Mouse (Mus musculus) monocyte, adult 5-6 weeks (primary cell): ENCODE measurements around the gene Lmtk2. TPM values are rescaled to one million over a fixed set of nuclear protein-coding genes. Genes with fewer than 3 reads are reported as not detected.

Source experiments
- ATAC-seq: fragments of 153-309, 156-312 bp; replicated peaks from 2 replicates; pipeline ENCODE4 v1.8.0; 2017; ENCODE audit warnings: mild to moderate bottlenecking; ENCODE audit not compliant: low TSS enrichment, insufficient number of reproducible peaks, severe bottlenecking, poor library complexity, low FRiP score
- total RNA-seq: library from RNA; stranded (forward); fragments of 200-1000, 200-491, 200-594 nt; gene quantifications from 3 replicates; pipeline ENCODE4 v1.2.3, GENCODE M21; 2017

Gene Lmtk2
- total RNA-seq, 1 experiment from 2014 or later, result 12.8 TPM

DNA sequence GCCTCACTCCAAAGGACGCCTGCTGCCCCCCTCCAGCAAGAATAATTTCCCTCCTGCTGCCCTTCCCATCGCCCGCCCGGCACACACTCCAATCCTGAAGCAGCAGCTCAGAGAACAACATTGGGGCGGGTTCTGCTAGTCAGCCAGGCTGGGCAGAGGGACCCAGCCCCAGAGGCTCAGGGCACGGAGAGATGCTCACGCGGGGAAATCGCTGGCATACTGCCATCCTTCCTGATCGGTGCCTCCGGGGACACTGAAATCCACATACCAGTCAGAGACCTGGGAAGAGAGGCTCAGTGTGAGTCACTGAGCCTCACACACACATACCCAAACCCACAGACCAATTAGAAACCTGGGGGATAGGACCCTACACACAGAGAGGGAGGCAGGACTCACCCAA, 100.4 kb downstream of the Lmtk2 start:
- ATAC-seq, result no peak

- no peak for ATAC-seq
Observed at GRCm38 (mm10) chr5:144202430-144202829, 102.2 kb downstream of the Lmtk2 start.

DNA sequence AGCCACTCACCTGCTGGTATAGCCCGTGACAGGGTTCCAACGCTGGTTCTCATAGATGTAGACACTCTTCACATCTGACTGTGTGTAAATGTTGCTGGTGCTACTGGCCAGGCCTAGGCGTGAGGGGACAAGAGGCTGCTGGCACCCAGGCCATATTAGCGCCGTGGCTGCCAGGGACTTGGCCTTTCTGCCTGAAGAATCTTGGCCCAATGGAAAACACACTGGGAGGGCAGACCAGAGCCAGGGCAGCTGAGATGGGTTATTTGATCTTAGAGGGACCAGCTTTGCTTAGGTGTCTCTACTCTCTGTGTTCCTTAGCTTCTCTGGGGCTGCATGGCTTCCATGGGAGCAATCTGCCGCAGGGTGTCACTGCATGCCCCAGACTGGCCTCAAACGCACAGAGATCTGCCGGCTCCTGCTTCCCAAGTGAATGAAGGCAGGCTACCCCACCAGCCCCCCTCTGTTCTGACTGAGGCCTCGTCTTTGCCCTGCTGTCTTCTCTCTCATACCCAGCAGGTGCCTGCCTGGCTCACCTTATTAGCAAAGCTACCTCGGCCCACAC, 103.2 kb downstream of the Lmtk2 start:
- no peak for ATAC-seq

GRCm38 (mm10) chr5:144204303-144204702, 104.1 kb downstream of the Lmtk2 start:
- ATAC-seq, result no peak

- no peak for ATAC-seq
Observed at GRCm38 (mm10) chr5:144204911-144205310, 104.7 kb downstream of the Lmtk2 start.

- no peak for ATAC-seq
Observed at GRCm38 (mm10) chr5:144206069-144206468, 105.8 kb downstream of the Lmtk2 start.

- ATAC-seq, result no peak
Observed at GRCm38 (mm10) chr5:144207478-144207877, 107.2 kb downstream of the Lmtk2 start.

- ATAC-seq, result peak; percentile 47
Observed at GRCm38 (mm10) chr5:144214453-144214852, 114.2 kb downstream of the Lmtk2 start.

DNA sequence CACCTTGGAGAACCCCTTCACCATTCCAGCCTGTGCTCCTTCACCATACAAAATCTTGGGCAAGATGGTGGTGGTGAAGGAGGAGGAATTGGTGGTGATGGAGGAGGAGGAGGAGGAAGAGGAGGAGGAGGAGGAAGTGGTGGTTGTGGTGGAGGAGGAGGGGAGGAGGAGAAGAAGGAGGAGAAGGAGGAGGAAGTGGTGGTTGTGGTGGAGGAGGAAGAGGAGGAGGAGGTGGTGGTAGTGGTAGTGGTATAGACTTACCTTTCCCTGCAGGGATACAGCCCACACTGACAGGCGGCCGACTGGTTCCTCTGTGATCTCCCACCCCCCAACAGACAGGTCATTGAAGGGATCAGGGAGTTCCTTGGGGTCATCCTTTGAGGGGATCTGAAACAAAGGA, 115.8 kb downstream of the Lmtk2 start:
- no peak for ATAC-seq

DNA sequence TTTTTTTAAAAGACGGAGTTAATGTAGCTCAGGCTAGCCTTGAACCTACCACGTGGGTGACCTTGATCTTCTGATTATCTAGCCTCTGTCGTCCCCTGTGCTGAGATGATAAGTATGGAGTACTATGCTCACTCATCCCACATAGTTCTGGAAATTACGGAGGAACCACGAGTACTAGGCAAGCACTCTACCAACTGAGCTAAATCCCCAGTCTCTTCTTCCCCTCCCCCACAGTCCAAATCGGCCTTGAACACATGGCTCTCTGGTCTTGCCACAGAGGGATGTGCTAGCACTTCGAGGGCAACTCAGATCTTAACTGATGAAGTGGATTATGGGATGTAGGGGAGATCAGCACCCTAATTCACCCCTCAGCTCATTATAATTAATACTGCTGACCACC, 117.8 kb downstream of the Lmtk2 start:
- no peak for ATAC-seq

- ATAC-seq, result no peak
Observed at GRCm38 (mm10) chr5:144219306-144219705, 119.1 kb downstream of the Lmtk2 start.

DNA sequence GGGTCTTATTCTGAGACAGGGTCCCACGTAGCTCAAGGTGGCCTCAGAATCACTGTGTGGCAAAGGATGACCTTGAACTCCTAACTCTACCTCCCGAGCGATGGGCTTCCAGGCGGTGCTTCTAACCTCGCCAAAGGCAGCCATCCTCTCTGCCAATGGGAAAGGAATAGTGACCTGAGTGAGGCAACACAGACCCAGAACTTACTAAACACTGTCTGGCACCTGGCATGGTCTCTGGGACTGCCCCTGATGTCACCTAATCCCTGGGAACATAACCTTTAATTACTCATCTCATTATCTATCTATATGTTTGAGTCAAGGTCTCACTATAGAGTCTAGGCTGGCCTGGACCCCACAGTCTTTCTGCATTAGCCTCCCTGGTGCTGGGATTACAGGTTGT, 119.7 kb downstream of the Lmtk2 start:
- no peak for ATAC-seq

- peak; percentile 50 for ATAC-seq
Observed at GRCm38 (mm10) chr5:144221305-144221704, 121.1 kb downstream of the Lmtk2 start.

DNA sequence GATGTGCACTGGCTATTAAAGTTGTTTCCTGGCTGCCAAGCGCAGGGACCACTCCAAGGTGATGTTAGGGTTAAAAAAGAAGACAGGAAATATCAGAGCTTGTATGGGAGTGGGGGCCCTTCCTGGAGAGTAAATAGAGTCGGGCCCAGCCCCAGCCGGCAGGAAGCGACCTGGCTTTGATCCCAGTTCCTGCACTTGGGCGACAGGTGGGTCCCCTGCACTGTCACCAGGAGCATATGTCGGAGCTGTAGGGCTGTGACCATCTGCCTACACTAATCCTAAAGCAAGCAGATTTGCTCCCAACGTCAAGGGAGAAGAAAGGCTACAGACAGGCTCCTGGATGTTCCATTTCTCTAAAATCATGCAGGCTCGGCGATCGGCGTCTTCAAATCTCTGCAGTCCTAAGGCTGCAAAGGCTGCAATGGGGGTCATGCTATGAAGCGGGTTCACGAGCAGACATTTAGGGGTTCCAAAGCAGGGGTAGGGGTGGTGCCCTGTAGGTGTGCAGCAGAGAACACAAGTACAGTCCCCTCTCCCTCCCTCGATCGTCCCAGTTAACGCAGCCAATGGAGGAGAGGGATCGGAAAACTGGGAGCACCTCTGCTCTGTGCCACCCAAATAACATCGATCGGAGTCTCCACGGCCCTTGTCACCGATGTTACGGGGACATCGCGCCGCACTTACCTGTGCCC, 122.7 kb downstream of the Lmtk2 start:
- peak; percentile 1; the same call in 1 of the 2 replicates for ATAC-seq

GRCm38 (mm10) chr5:144223503-144223862, 123.2 kb downstream of the Lmtk2 start, which contains the start of gene Tecpr1:
Gene Tecpr1, minus strand, starts transcription at chr5:144223615.
- ATAC-seq, result peak; percentile 87

DNA sequence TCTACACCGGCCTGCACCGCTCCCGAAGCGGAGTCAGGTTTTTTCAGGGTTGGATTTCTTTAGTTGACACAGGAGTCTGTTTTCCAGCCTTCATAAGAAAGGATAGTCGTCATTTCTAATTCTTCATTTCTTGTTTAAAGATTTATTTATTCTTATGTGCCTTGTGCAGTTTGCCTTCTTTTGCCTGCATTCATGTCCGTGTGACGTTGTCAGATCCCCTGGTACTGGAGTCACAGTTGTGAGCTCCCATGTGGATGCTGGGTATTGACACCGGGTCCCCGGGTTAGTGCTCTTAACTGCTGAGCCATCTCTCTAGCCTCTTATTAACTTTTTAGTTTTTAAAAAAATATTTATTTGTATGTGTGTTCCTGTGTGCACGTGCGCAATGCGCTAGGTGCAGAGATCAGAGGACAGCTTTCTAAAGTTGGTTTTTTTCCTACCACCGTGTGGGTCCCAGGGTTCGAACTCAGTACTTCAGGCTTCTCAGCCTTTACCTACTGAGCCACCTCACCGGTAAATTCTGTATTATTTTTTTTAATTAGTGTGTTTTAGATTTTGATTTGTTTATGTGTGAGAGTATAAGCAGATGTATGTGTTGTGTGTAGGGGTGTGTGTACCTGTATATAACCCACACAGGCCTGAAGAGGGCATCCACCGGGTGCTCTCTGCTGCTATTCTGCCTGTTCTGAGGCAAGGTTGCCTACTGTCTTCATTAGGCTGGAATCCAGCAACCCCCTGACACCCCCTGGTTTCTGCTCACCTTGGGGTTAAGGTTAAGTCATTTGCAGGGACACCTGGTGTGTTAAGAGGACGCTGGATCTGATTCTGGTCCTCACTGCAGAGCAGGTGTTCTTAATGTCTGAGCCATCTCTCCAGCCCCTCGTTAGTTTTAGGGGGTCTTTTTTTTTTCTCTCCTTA, 123.9 kb downstream of the Lmtk2 start:
- no peak for ATAC-seq

DNA sequence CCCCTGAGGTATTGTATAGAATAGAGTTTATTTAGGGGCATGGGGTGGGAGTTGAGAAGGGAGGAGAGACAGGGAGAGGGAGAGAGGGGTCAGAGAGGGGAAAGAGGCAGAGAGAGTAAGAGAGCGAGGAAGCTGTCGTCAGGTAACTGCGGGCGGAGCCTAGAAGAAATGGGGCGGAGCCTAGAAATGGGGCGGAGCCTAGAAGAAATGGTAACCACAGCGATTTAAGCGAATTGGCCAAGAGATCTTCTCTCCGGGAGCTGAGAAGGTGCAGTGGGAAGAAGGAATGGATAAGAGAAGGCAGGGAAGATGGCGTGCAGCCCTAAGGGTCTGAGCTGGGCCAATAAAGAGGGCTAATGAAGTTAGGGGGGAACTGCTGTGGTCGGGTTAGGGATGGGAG, 126.0 kb downstream of the Lmtk2 start:
- ATAC-seq, result no peak

DNA sequence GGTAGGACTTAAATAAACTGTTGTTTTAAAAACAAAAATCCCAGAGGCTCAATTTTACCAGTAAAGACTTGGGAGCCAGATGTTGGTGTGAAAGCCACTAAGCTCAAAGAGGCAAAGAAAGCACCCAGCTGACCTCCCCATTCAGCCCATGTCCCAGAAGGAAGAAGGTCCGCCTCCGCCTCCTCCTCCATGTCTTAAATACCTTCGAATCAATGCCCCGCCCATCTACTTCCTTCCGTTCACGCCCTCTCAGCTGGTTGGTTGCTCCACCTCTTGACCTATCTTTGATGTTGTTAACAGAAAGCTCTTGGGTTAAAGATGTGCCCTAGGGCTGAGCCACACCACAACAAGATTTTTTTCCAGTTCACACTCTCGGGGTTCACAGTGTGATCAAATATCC, 130.0 kb downstream of the Lmtk2 start:
- no peak for ATAC-seq

GRCm38 (mm10) chr5:144231410-144231809, 131.2 kb downstream of the Lmtk2 start:
- peak; percentile 43; the same call in 1 of the 2 replicates for ATAC-seq

- no peak for ATAC-seq
Observed at GRCm38 (mm10) chr5:144232531-144232930, 132.3 kb downstream of the Lmtk2 start.
